Mouse (Mus musculus) limb, embryonic 13.5 days (tissue): Measurements from ENCODE around the gene Vegfa. TPM values are rescaled to one million over a fixed set of nuclear protein-coding genes. Genes with fewer than 3 reads are reported as not detected.

Experiments used
- ATAC-seq: fragments of 200-750 bp; cut with Nextera tagmentation; 2 replicates; pipeline ENCODE4 v1.8.0; 2017; ENCODE audit warnings: low read depth, moderate number of reproducible peaks, moderate TSS enrichment; ENCODE audit not compliant: low FRiP score
- H3K27ac ChIP-seq: fragments of 300-500 bp; sonication (generic); 2 replicates; pipeline ENCODE4 v1.5.1; 2015; ENCODE audit warnings: inconsistent platforms, mild to moderate bottlenecking, moderate library complexity
- H3K27me3 ChIP-seq: fragments of 300-500 bp; sonication (generic); 2 replicates; pipeline ENCODE4 v1.6.1; 2015; ENCODE audit warnings: mild to moderate bottlenecking, inconsistent platforms
- H3K36me3 ChIP-seq: fragments of 300-500 bp; sonication (generic); 2 replicates; pipeline ENCODE4 v1.6.1; 2015; ENCODE audit warnings: inconsistent platforms, mild to moderate bottlenecking, moderate library complexity
- H3K4me1 ChIP-seq: fragments of 300-500 bp; sonication (generic); 2 replicates; pipeline ENCODE4 v1.6.1; 2015; ENCODE audit warnings: inconsistent platforms
- H3K4me2 ChIP-seq: fragments of 300-500 bp; sonication (generic); replicated peaks from 2 replicates; pipeline ENCODE4 v1.6.1; 2015; ENCODE audit warnings: inconsistent platforms, mild to moderate bottlenecking, moderate library complexity
- H3K4me3 ChIP-seq: fragments of 300-500 bp; sonication (generic); 2 replicates; pipeline ENCODE4 v1.5.1; 2015; ENCODE audit warnings: moderate library complexity, mild to moderate bottlenecking, inconsistent platforms
- H3K9ac ChIP-seq: fragments of 300-500 bp; sonication (generic); 2 replicates; pipeline ENCODE4 v1.6.1; 2015; ENCODE audit warnings: mild to moderate bottlenecking, inconsistent platforms
- H3K9me3 ChIP-seq: fragments of 300-500 bp; sonication (generic); 2 replicates; pipeline ENCODE4 v1.6.1; 2016; ENCODE audit warnings: inconsistent platforms
- WGBS: fragments of 180-500 bp; shearing (Covaris S2); methylation state at CpG from one replicate; pipeline ENCODE4 v1.1.7; 2015; 5-methylcytosine and 5-hydroxymethylcytosine counted together
- polyA plus RNA-seq: library from polyadenylated mRNA; unstranded; fragments of >200 nt; fragmentation: Nextera tagmentation; extraction: Ambion mirVana; gene quantifications from 2 replicates; pipeline ENCODE4 v1.2.1, GENCODE M21; 2015

Gene Vegfa
- polyA plus RNA-seq, 1 experiment from 2014 or later = 4.6 TPM

DNA sequence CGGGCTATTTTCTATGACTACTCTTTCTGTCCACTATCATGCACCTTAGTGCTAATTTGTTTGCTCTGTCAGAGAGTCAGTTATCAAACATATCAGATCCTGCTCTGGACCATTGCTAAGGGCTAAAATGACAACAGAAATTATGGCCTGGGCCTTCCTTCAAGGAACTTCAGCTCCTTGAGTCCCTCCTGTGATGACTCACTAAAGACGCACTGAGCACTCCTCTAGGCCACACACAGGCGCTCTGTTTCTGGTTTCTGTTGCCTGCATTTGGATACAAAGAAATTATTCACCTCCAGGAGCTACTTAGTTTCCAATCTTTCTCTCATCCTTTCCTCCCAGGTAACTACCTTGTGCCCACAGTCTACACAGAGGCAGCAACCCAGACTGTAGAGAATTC is 39.4 kb upstream of the Vegfa start:
- ATAC-seq = no peak
- H3K9ac ChIP-seq = no peak overlapping the region
- peaks cover 40% of the 10 kb centered on the region for H3K4me1 ChIP-seq
- no peak overlapping the region for H3K4me3 ChIP-seq
- no peak overlapping the region for H3K4me2 ChIP-seq
- H3K9me3 ChIP-seq = no peaks in the 10 kb centered on the region
- WGBS = 79% methylated on average over 3 of the region's 3 CpGs
- H3K27ac ChIP-seq = no peak overlapping the region
- no peaks in the 10 kb centered on the region for H3K27me3 ChIP-seq
- H3K36me3 ChIP-seq = no peaks in the 10 kb centered on the region

GRCm38 (mm10) chr17:46070046-46070445 is 37.9 kb upstream of the Vegfa start:
- H3K4me3 ChIP-seq = no peak overlapping the region
- H3K9me3 ChIP-seq = no peaks in the 10 kb centered on the region

DNA sequence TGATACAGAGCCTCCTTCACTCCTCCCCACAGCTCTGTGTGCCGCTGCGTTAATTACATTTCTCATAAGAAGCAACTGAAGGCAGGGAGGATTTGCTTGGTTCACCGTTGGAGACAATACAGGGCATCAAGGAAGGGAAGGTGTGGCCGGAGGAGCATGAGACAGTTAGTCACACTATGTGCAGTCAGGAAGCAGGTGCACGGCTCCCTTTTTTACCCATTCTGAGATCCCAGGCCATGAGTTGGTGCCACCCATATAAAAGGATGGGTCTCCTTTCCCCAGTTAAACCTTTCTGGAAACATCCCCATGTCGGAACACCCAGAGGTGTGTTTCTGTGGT is 31.8 kb upstream of the Vegfa start:
- Histone ChIP-seq H3K4me2 (peak overlapping the region; percentile 41), H3K9me3 (no peaks in the 10 kb centered on the region), H3K27ac (peak overlapping the region; percentile 58; the same call in 1 of the 2 replicates), H3K4me1 (peaks cover 30% of the 10 kb centered on the region), H3K9ac (no peak overlapping the region), H3K4me3 (no peak overlapping the region), H3K36me3 (no peaks in the 10 kb centered on the region), H3K27me3 (no peaks in the 10 kb centered on the region)
- ATAC-seq = no peak
- WGBS = 42% methylated on average over 6 of the region's 6 CpGs

More at GRCm38 (mm10) chr17:46070046-46070445, 37.9 kb upstream of the Vegfa start:
- Histone ChIP-seq H3K9ac (no peak overlapping the region), H3K27me3 (no peaks in the 10 kb centered on the region), H3K27ac (no peak overlapping the region), H3K36me3 (no peaks in the 10 kb centered on the region), H3K4me1 (peaks cover 37% of the 10 kb centered on the region), H3K4me2 (no peak overlapping the region)
- ATAC-seq = no peak
- WGBS = 73% methylated on average over 9 of the region's 9 CpGs

GRCm38 (mm10) chr17:46063283-46063973 is 31.3 kb upstream of the Vegfa start:
- H3K36me3 ChIP-seq = no peaks in the 10 kb centered on the region
- 18% methylated on average over 10 of the region's 10 CpGs for WGBS
- no peaks in the 10 kb centered on the region for H3K27me3 ChIP-seq
- H3K9me3 ChIP-seq = no peaks in the 10 kb centered on the region
- peak; percentile 82 for ATAC-seq
- peaks cover 30% of the 10 kb centered on the region for H3K4me1 ChIP-seq
- no peak overlapping the region for H3K4me3 ChIP-seq
- peak overlapping the region; percentile 58 for H3K27ac ChIP-seq
- peak overlapping the region; percentile 31; the same call in 1 of the 2 replicates for H3K9ac ChIP-seq
- peak overlapping the region; percentile 41 for H3K4me2 ChIP-seq

- Histone ChIP-seq H3K4me2 (no peak overlapping the region), H3K27me3 (no peaks in the 10 kb centered on the region), H3K4me3 (no peak overlapping the region), H3K9me3 (no peaks in the 10 kb centered on the region), H3K9ac (no peak overlapping the region), H3K4me1 (peaks cover 38% of the 10 kb centered on the region), H3K36me3 (no peaks in the 10 kb centered on the region), H3K27ac (no peak overlapping the region)
- no peak for ATAC-seq
- WGBS = 81% methylated on average over 3 of the region's 3 CpGs
These were observed 28.1 kb upstream of the Vegfa start for GRCm38 (mm10) chr17:46060253-46060652.

DNA sequence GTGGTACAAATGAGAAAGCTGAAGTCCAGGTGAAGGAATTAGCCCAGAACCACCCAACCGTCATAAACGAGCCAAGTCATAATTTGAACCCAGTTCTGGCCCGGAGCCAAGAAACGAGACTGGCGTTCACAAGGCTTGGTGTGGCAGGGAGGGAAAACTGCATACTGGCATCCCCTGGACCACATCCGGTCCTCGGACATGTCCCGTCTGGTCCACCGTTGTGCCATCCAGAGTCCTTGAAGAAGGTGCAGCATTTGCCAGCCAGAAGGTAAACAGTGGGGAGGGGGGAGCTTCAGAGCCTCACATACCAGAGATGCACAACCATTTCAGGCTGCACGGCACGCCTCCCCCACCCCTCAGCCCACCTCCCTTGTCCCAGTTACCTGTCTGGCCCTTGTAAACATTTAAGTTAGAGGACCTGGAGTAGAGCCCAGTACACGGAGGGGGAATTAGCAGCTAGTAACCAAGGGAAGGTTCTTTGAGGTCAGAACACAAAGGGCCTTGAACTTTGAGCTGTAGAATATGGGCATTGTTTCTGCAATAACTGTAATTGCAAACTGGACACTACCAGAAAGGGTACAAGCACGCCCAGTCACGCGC is 27.2 kb upstream of the Vegfa start:
- no peak overlapping the region for H3K4me2 ChIP-seq
- H3K4me1 ChIP-seq = peaks cover 35% of the 10 kb centered on the region
- no peak for ATAC-seq
- H3K36me3 ChIP-seq = no peaks in the 10 kb centered on the region
- no peak overlapping the region for H3K27ac ChIP-seq
- no peak overlapping the region for H3K9ac ChIP-seq
- no peaks in the 10 kb centered on the region for H3K9me3 ChIP-seq
- no peaks in the 10 kb centered on the region for H3K27me3 ChIP-seq
- WGBS = 54% methylated on average over 15 of the region's 15 CpGs
- H3K4me3 ChIP-seq = no peak overlapping the region

DNA sequence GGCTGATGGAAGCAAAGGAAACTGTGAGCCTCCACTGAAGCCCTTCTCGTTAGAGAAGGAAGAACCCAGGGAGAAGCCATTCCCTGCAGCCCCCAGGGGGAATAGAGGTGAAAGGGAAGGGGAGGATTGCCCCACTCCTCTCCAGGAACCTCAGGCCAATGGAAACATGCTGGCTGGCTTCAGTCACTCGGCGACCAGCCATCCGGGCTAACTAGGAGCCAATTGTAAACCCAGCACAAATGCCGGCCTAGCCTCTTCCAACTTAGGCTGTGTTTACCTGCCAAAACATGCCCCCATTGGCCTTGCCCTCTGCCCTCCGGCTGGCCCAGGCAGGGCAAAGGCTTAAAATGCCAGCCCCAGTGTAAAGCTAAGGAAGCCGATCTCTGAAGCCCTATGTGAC is 24.1 kb upstream of the Vegfa start:
- whole genome bisulfite sequencing = 52% methylated on average over 7 of the region's 7 CpGs
- H3K36me3 ChIP-seq = no peaks in the 10 kb centered on the region
- no peak overlapping the region for H3K9ac ChIP-seq
- no peak overlapping the region for H3K4me2 ChIP-seq
- no peak for ATAC-seq
- H3K4me3 ChIP-seq = no peak overlapping the region
- 0 out of 2 replicates have a peak overlapping the region, but pooled peaks have one; percentile 61 for H3K27ac ChIP-seq
- peaks cover 26% of the 10 kb centered on the region for H3K4me1 ChIP-seq
- H3K9me3 ChIP-seq = no peaks in the 10 kb centered on the region
- no peaks in the 10 kb centered on the region for H3K27me3 ChIP-seq

- Histone ChIP-seq H3K9me3 (no peaks in the 10 kb centered on the region), H3K4me3 (no peak overlapping the region), H3K9ac (no peak overlapping the region), H3K27ac (0 out of 2 replicates have a peak overlapping the region, but pooled peaks have one; percentile 61), H3K27me3 (no peaks in the 10 kb centered on the region), H3K36me3 (no peaks in the 10 kb centered on the region), H3K4me2 (no peak overlapping the region), H3K4me1 (peaks cover 26% of the 10 kb centered on the region)
- WGBS = 75% methylated on average over 7 of the region's 7 CpGs
- no peak for ATAC-seq
These were observed 23.6 kb upstream of the Vegfa start for GRCm38 (mm10) chr17:46055736-46056135.

GRCm38 (mm10) chr17:46053291-46053842 is 21.2 kb upstream of the Vegfa start:
- no peaks in the 10 kb centered on the region for H3K9me3 ChIP-seq
- no peaks in the 10 kb centered on the region for H3K36me3 ChIP-seq
- no peaks in the 10 kb centered on the region for H3K27me3 ChIP-seq
- no peak overlapping the region for H3K9ac ChIP-seq
- no peak overlapping the region for H3K27ac ChIP-seq
- peaks cover 23% of the 10 kb centered on the region for H3K4me1 ChIP-seq
- WGBS = 76% methylated on average over 7 of the region's 7 CpGs
- ATAC-seq = no peak
- H3K4me3 ChIP-seq = no peak overlapping the region
- H3K4me2 ChIP-seq = no peak overlapping the region

- H3K9ac ChIP-seq = no peak overlapping the region
- no peaks in the 10 kb centered on the region for H3K36me3 ChIP-seq
- no peak for ATAC-seq
- WGBS = 33% methylated on average over 3 of the region's 3 CpGs
- H3K4me2 ChIP-seq = no peak overlapping the region
- no peak overlapping the region for H3K4me3 ChIP-seq
- no peak overlapping the region for H3K27ac ChIP-seq
- no peaks in the 10 kb centered on the region for H3K9me3 ChIP-seq
- H3K27me3 ChIP-seq = no peaks in the 10 kb centered on the region
- H3K4me1 ChIP-seq = peaks cover 23% of the 10 kb centered on the region
These were observed 20.0 kb upstream of the Vegfa start for GRCm38 (mm10) chr17:46052146-46052545.

DNA sequence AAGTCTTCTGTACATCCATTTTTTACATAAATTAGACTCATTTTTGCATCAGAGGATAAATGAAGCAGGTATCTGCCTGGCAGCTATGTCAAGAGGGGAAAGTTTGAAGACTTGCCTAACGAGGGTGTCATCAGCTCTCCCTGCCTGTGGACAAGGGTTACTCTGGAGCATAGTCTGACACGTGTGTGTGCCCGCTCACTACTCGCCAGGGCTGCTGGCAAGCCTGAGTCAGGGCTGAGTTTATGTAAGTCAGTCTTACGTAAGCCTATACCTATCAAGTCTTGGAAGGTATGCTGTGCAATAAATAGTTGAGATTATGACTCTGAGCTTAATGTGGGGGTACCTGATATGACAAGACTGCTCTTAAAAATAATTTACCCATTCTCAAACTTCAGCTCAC is 19.2 kb upstream of the Vegfa start:
- peaks cover 21% of the 10 kb centered on the region for H3K4me1 ChIP-seq
- no peak for ATAC-seq
- no peaks in the 10 kb centered on the region for H3K36me3 ChIP-seq
- no peak overlapping the region for H3K4me3 ChIP-seq
- H3K27ac ChIP-seq = no peak overlapping the region
- H3K27me3 ChIP-seq = no peaks in the 10 kb centered on the region
- H3K9ac ChIP-seq = no peak overlapping the region
- no peaks in the 10 kb centered on the region for H3K9me3 ChIP-seq
- WGBS = 73% methylated on average over 5 of the region's 5 CpGs
- no peak overlapping the region for H3K4me2 ChIP-seq

GRCm38 (mm10) chr17:46049567-46049966 is 17.4 kb upstream of the Vegfa start:
- WGBS = 29% methylated on average over 4 of the region's 4 CpGs
- no peaks in the 10 kb centered on the region for H3K36me3 ChIP-seq
- no peaks in the 10 kb centered on the region for H3K27me3 ChIP-seq
- no peak for ATAC-seq
- no peak overlapping the region for H3K4me2 ChIP-seq
- no peak overlapping the region for H3K9ac ChIP-seq
- H3K4me3 ChIP-seq = no peak overlapping the region
- no peaks in the 10 kb centered on the region for H3K9me3 ChIP-seq
- peaks cover 15% of the 10 kb centered on the region for H3K4me1 ChIP-seq
- no peak overlapping the region for H3K27ac ChIP-seq
